Mouse (Mus musculus): ENCODE measurements around the gene Ttll1. TPM values are rescaled to one million over a fixed set of nuclear protein-coding genes. Genes with fewer than 3 reads are reported as not detected.

Ttll1 gene
- total and polyA plus RNA-seq, 2 experiments, result 1.0 to 2.1 TPM

GRCm38 (mm10) chr15:83451621-83452210, 59.0 kb downstream of the Ttll1 start:
- H3K79me2 ChIP-seq (ENCODE audit: control insufficient read depth, insufficient read depth, low read length), result peaks cover 30% of the 10 kb centered on the region
- no peaks in the 10 kb centered on the region for H3K36me3 ChIP-seq (ENCODE audit: control insufficient read depth, insufficient read depth, low read length)
- TF ChIP-seq POLR2A (IDR thresholded peaks at IDR 0.05; ENCODE audit: extremely low read depth, insufficient read depth, low read length), result no peak
- no peak for TF ChIP-seq CTCF (IDR thresholded peaks at IDR 0.05; ENCODE audit: low read depth, low read length)
- H3K27me3 ChIP-seq (ENCODE audit: control insufficient read depth, insufficient read depth, low read length), result no peaks in the 10 kb centered on the region
- peak overlapping the region; percentile 19; the same call in 1 of the 2 replicates for H3K9ac ChIP-seq (ENCODE audit: low read depth, low read length)
- 20% methylated on average over 7 of the region's 7 CpGs for WGBS
- peaks cover 55% of the 10 kb centered on the region for H3K4me1 ChIP-seq (ENCODE audit: control insufficient read depth, insufficient read depth, low read length)
- H3K4me3 ChIP-seq (ENCODE audit: insufficient read depth, low read depth, low read length), result no peak overlapping the region
- H3K27ac ChIP-seq (replicated peaks; ENCODE audit: insufficient read depth, low read depth, low read length), result peak overlapping the region; percentile 99
- peak; percentile 100 for DNase-seq (ENCODE audit: extremely low read depth, low read depth, low spot score)

GRCm38 (mm10) chr15:83450007-83450406, 60.7 kb downstream of the Ttll1 start:
- Histone ChIP-seq H3K36me3 (ENCODE audit: control insufficient read depth, insufficient read depth, low read length) (no peaks in the 10 kb centered on the region), H3K27ac (replicated peaks; ENCODE audit: insufficient read depth, low read depth, low read length) (no peak overlapping the region), H3K27me3 (ENCODE audit: control insufficient read depth, insufficient read depth, low read length) (no peaks in the 10 kb centered on the region), H3K79me2 (ENCODE audit: control insufficient read depth, insufficient read depth, low read length) (peaks cover 41% of the 10 kb centered on the region), H3K9ac (ENCODE audit: low read depth, low read length) (no peak overlapping the region), H3K4me1 (ENCODE audit: control insufficient read depth, insufficient read depth, low read length) (peaks cover 61% of the 10 kb centered on the region), H3K4me3 (ENCODE audit: insufficient read depth, low read depth, low read length) (no peak overlapping the region)
- 92% methylated on average over 2 of the region's 2 CpGs for WGBS
- TF ChIP-seq POLR2A (IDR thresholded peaks at IDR 0.05; ENCODE audit: extremely low read depth, insufficient read depth, low read length) (no peak), CTCF (IDR thresholded peaks at IDR 0.05; ENCODE audit: low read depth, low read length) (no peak)
- DNase-seq (ENCODE audit: extremely low read depth, low read depth, low spot score), result no peak

GRCm38 (mm10) chr15:83448646-83449045, 62.0 kb downstream of the Ttll1 start:
- TF ChIP-seq POLR2A (IDR thresholded peaks at IDR 0.05; ENCODE audit: extremely low read depth, insufficient read depth, low read length), result no peak
- TF ChIP-seq CTCF (IDR thresholded peaks at IDR 0.05; ENCODE audit: low read depth, low read length), result no peak
- Histone ChIP-seq H3K27me3 (ENCODE audit: control insufficient read depth, insufficient read depth, low read length) (no peaks in the 10 kb centered on the region), H3K36me3 (ENCODE audit: control insufficient read depth, insufficient read depth, low read length) (no peaks in the 10 kb centered on the region), H3K4me1 (ENCODE audit: control insufficient read depth, insufficient read depth, low read length) (peaks cover 61% of the 10 kb centered on the region), H3K9ac (ENCODE audit: low read depth, low read length) (no peak overlapping the region), H3K4me3 (ENCODE audit: insufficient read depth, low read depth, low read length) (no peak overlapping the region), H3K27ac (replicated peaks; ENCODE audit: insufficient read depth, low read depth, low read length) (peak overlapping the region; percentile 68), H3K79me2 (ENCODE audit: control insufficient read depth, insufficient read depth, low read length) (peaks cover 37% of the 10 kb centered on the region)
- DNase-seq (ENCODE audit: extremely low read depth, low read depth, low spot score), result no peak
- WGBS, result 29% methylated on average over 5 of the region's 5 CpGs

- Histone ChIP-seq H3K79me2 (ENCODE audit: control insufficient read depth, insufficient read depth, low read length) (peaks cover 44% of the 10 kb centered on the region), H3K4me3 (ENCODE audit: insufficient read depth, low read depth, low read length) (no peak overlapping the region), H3K27me3 (ENCODE audit: control insufficient read depth, insufficient read depth, low read length) (no peaks in the 10 kb centered on the region), H3K36me3 (ENCODE audit: control insufficient read depth, insufficient read depth, low read length) (no peaks in the 10 kb centered on the region), H3K27ac (replicated peaks; ENCODE audit: insufficient read depth, low read depth, low read length) (peak overlapping the region; percentile 68), H3K9ac (ENCODE audit: low read depth, low read length) (0 out of 2 replicates have a peak overlapping the region, but pooled peaks have one; percentile 56), H3K4me1 (ENCODE audit: control insufficient read depth, insufficient read depth, low read length) (peaks cover 58% of the 10 kb centered on the region)
- TF ChIP-seq POLR2A (IDR thresholded peaks at IDR 0.05; ENCODE audit: extremely low read depth, insufficient read depth, low read length) (no peak), CTCF (IDR thresholded peaks at IDR 0.05; ENCODE audit: low read depth, low read length) (no peak)
- 21% methylated on average over 10 of the region's 10 CpGs for WGBS
- peak; percentile 79 for DNase-seq (ENCODE audit: extremely low read depth, low read depth, low spot score)
These were observed 62.7 kb downstream of the Ttll1 start for GRCm38 (mm10) chr15:83447791-83448544.

- Histone ChIP-seq H3K27ac (replicated peaks; ENCODE audit: insufficient read depth, low read depth, low read length) (0 out of 2 replicates have a peak overlapping the region, but pooled peaks have one; percentile 3), H3K4me1 (ENCODE audit: control insufficient read depth, insufficient read depth, low read length) (peaks cover 53% of the 10 kb centered on the region), H3K9ac (ENCODE audit: low read depth, low read length) (no peak overlapping the region), H3K4me3 (ENCODE audit: insufficient read depth, low read depth, low read length) (no peak overlapping the region), H3K27me3 (ENCODE audit: control insufficient read depth, insufficient read depth, low read length) (no peaks in the 10 kb centered on the region), H3K36me3 (ENCODE audit: control insufficient read depth, insufficient read depth, low read length) (no peaks in the 10 kb centered on the region), H3K79me2 (ENCODE audit: control insufficient read depth, insufficient read depth, low read length) (peaks cover 58% of the 10 kb centered on the region)
- WGBS, result 34% methylated on average over 2 of the region's 2 CpGs
- no peak for DNase-seq (ENCODE audit: extremely low read depth, low read depth, low spot score)
- TF ChIP-seq CTCF (IDR thresholded peaks at IDR 0.05; ENCODE audit: low read depth, low read length) (no peak), POLR2A (IDR thresholded peaks at IDR 0.05; ENCODE audit: extremely low read depth, insufficient read depth, low read length) (no peak)
These were observed 64.8 kb downstream of the Ttll1 start for GRCm38 (mm10) chr15:83445908-83446307.

- no peaks in the 10 kb centered on the region for H3K27me3 ChIP-seq (ENCODE audit: control insufficient read depth, insufficient read depth, low read length)
- 95% methylated on average over 5 of the region's 5 CpGs for WGBS
These were observed 65.3 kb downstream of the Ttll1 start for GRCm38 (mm10) chr15:83445383-83445782.

More at GRCm38 (mm10) chr15:83445383-83445782, 65.3 kb downstream of the Ttll1 start:
- Histone ChIP-seq H3K36me3 (ENCODE audit: control insufficient read depth, insufficient read depth, low read length) (no peaks in the 10 kb centered on the region), H3K27ac (replicated peaks; ENCODE audit: insufficient read depth, low read depth, low read length) (no peak overlapping the region), H3K79me2 (ENCODE audit: control insufficient read depth, insufficient read depth, low read length) (peaks cover 56% of the 10 kb centered on the region), H3K9ac (ENCODE audit: low read depth, low read length) (no peak overlapping the region), H3K4me1 (ENCODE audit: control insufficient read depth, insufficient read depth, low read length) (peaks cover 53% of the 10 kb centered on the region), H3K4me3 (ENCODE audit: insufficient read depth, low read depth, low read length) (no peak overlapping the region)
- TF ChIP-seq CTCF (IDR thresholded peaks at IDR 0.05; ENCODE audit: low read depth, low read length) (no peak), POLR2A (IDR thresholded peaks at IDR 0.05; ENCODE audit: extremely low read depth, insufficient read depth, low read length) (no peak)
- no peak for DNase-seq (ENCODE audit: extremely low read depth, low read depth, low spot score)

Measured in liver, adult 2 months (tissue).